Mouse (Mus musculus) monocyte, adult 5-6 weeks (primary cell): ENCODE data around the gene Edf1. TPM values are rescaled to one million over a fixed set of nuclear protein-coding genes. Genes with fewer than 3 reads are reported as not detected.
"Not testable (repeated sequence)": the region's sequence is repeated elsewhere in the genome, so short reads cannot be mapped to it uniquely, and the experiment has no call there.

Experiments
- ATAC-seq: fragments of 153-309, 156-312 bp; replicated peaks from 2 replicates; pipeline ENCODE4 v1.8.0; 2017; ENCODE audit warnings: mild to moderate bottlenecking; ENCODE audit not compliant: low TSS enrichment, insufficient number of reproducible peaks, severe bottlenecking, poor library complexity, low FRiP score
- total RNA-seq: library from RNA; stranded (forward); fragments of 200-1000, 200-491, 200-594 nt; gene quantifications from 3 replicates; pipeline ENCODE4 v1.2.3, GENCODE M21; 2017

Edf1 gene
- total RNA-seq: 80.0 to 121 TPM (median 114 TPM) in 3 replicates

GRCm38 (mm10) chr2:25557221-25557963 is at the start of gene Edf1:
TSS of gene Edf1 (plus strand) at chr2:25557847.
- ATAC-seq: peak; percentile 95

- ATAC-seq: 0 out of 2 replicates have a peak, but pooled peaks have one; percentile 47
Observed at GRCm38 (mm10) chr2:25509912-25510311, 47.7 kb upstream of the Edf1 start.

- no peak for ATAC-seq
Observed at GRCm38 (mm10) chr2:25526510-25527302, 30.9 kb upstream of the Edf1 start.

GRCm38 (mm10) chr2:25533707-25534106 is 23.9 kb upstream of the Edf1 start:
- ATAC-seq: no peak

GRCm38 (mm10) chr2:25534178-25534865 is 23.3 kb upstream of the Edf1 start:
- ATAC-seq: peak; percentile 82

- no peak for ATAC-seq
Observed at GRCm38 (mm10) chr2:25534866-25535182, 22.8 kb upstream of the Edf1 start.

GRCm38 (mm10) chr2:25536531-25536930 is 21.1 kb upstream of the Edf1 start:
- ATAC-seq: no peak

GRCm38 (mm10) chr2:25540541-25540948 is 17.1 kb upstream of the Edf1 start:
- ATAC-seq: no peak

- no peak for ATAC-seq
Observed at GRCm38 (mm10) chr2:25541644-25542367, 15.8 kb upstream of the Edf1 start.

- 0 out of 2 replicates have a peak, but pooled peaks have one; percentile 11 for ATAC-seq
Observed at GRCm38 (mm10) chr2:25545996-25546810, 11.4 kb upstream of the Edf1 start.

- peak; percentile 98 for ATAC-seq
Observed at GRCm38 (mm10) chr2:25546811-25547491, 10.7 kb upstream of the Edf1 start, which contains the start of gene Traf2. TSS of gene Traf2 (minus strand) at chr2:25546940.

- 0 out of 2 replicates have a peak, but pooled peaks have one; percentile 1 for ATAC-seq
Observed at GRCm38 (mm10) chr2:25549021-25549991, 8.3 kb upstream of the Edf1 start.

GRCm38 (mm10) chr2:25551186-25551585 is 6.5 kb upstream of the Edf1 start:
- no peak for ATAC-seq

- not testable (repeated sequence) for ATAC-seq
Observed at GRCm38 (mm10) chr2:25553171-25553786, 4.4 kb upstream of the Edf1 start.

GRCm38 (mm10) chr2:25555479-25555878 is 2.2 kb upstream of the Edf1 start:
- not testable (repeated sequence) for ATAC-seq

GRCm38 (mm10) chr2:25556296-25556695 is 1.4 kb upstream of the Edf1 start:
- ATAC-seq: no peak
